Mouse (Mus musculus) forebrain, postnatal 0 days (tissue): ENCODE results near the gene Fhod1. TPM values are rescaled to one million over a fixed set of nuclear protein-coding genes. Genes with fewer than 3 reads are reported as not detected.
A peak's percentile ranks its signal among the peaks of the same experiment; 100 is the strongest.
"Not testable (repeated sequence)": the region's sequence is repeated elsewhere in the genome, so short reads cannot be mapped to it uniquely, and the experiment has no call there.

Source experiments
- ATAC-seq: fragments of 200-750 bp; cut with Nextera tagmentation; 2 replicates; pipeline ENCODE4 v1.8.0; 2017; ENCODE audit warnings: mild to moderate bottlenecking, moderate library complexity
- DNase-seq: peaks from one replicate; pipeline ENCODE4 v3.0.0-alpha.2; 2015
- H3K27ac ChIP-seq: fragments of 300-500 bp; sonication (generic); 2 replicates; pipeline ENCODE4 v1.5.1; 2014; ENCODE audit warnings: low read depth, mild to moderate bottlenecking, antibody characterized with exemption, low read length, moderate library complexity, mixed read lengths
- H3K27me3 ChIP-seq: fragments of 300-500 bp; sonication (generic); 2 replicates; pipeline ENCODE4 v1.6.1; 2014; ENCODE audit warnings: mild to moderate bottlenecking, low read length, mixed read lengths; ENCODE audit not compliant: insufficient read depth
- H3K36me3 ChIP-seq: fragments of 300-500 bp; sonication (generic); 2 replicates; pipeline ENCODE4 v1.6.1; 2014; ENCODE audit warnings: mild to moderate bottlenecking, moderate library complexity; ENCODE audit not compliant: insufficient read depth
- H3K4me1 ChIP-seq: fragments of 300-500 bp; sonication (generic); 2 replicates; pipeline ENCODE4 v1.6.1; 2014; ENCODE audit warnings: antibody characterized with exemption; ENCODE audit not compliant: insufficient read depth
- H3K4me2 ChIP-seq: fragments of 300-500 bp; sonication (generic); 2 replicates; pipeline ENCODE4 v1.6.1; 2014; ENCODE audit warnings: low read depth, mild to moderate bottlenecking, moderate library complexity
- H3K4me3 ChIP-seq: fragments of 300-500 bp; sonication (generic); 2 replicates; pipeline ENCODE4 v1.5.1; 2014; ENCODE audit warnings: low read depth, low read length, mixed read lengths
- H3K9ac ChIP-seq: fragments of 300-500 bp; sonication (generic); 2 replicates; pipeline ENCODE4 v1.6.1; 2014; ENCODE audit warnings: mild to moderate bottlenecking
- H3K9me3 ChIP-seq: fragments of 300-500 bp; sonication (generic); 2 replicates; pipeline ENCODE4 v1.6.1; 2016; ENCODE audit warnings: low read length
- CTCF ChIP-seq: sonication (generic); IDR thresholded peaks from 2 replicates; pipeline ENCODE4 v1.5.1; 2016; ENCODE audit warnings: antibody characterized with exemption, control low read depth, low read depth
- WGBS: fragments of 180-500 bp; shearing (Covaris S2); extraction: QIAGEN DNeasy Blood & Tissue Kit; methylation state at CpG from one replicate; pipeline ENCODE4 v1.1.7; 2014; 5-methylcytosine and 5-hydroxymethylcytosine counted together
- polyA plus RNA-seq: library from polyadenylated mRNA; unstranded; fragments of >200 nt; fragmentation: Nextera tagmentation; extraction: Ambion mirVana; gene quantifications from 2 replicates; pipeline ENCODE4 v1.2.1, GENCODE M21; 2015
- total RNA-seq: library from RNA; depleted of rRNA; stranded (reverse); fragments of >200 nt; gene quantifications from 2 replicates; pipeline ENCODE4 v1.2.3, GENCODE M21; 2014

The Fhod1 gene
- total and polyA plus RNA-seq, 2 experiments from 2014 or later = 0.30 to 1.4 TPM

- peaks cover 5% of the 10 kb centered on the region for H3K36me3 ChIP-seq
- H3K9ac ChIP-seq = no peak overlapping the region
- no peak overlapping the region for H3K4me3 ChIP-seq
- 72% methylated on average over 11 of the region's 11 CpGs for WGBS
- ATAC-seq = no peak
- no peaks in the 10 kb centered on the region for H3K27me3 ChIP-seq
- no peak for TF ChIP-seq CTCF
- H3K27ac ChIP-seq = no peak overlapping the region
- H3K9me3 ChIP-seq = no peaks in the 10 kb centered on the region
- H3K4me2 ChIP-seq = no peak overlapping the region
- no peak for DNase-seq
- peaks cover 19% of the 10 kb centered on the region for H3K4me1 ChIP-seq
These were observed 52.5 kb downstream of the Fhod1 start for GRCm38 (mm10) chr8:105295256-105295655.

DNA sequence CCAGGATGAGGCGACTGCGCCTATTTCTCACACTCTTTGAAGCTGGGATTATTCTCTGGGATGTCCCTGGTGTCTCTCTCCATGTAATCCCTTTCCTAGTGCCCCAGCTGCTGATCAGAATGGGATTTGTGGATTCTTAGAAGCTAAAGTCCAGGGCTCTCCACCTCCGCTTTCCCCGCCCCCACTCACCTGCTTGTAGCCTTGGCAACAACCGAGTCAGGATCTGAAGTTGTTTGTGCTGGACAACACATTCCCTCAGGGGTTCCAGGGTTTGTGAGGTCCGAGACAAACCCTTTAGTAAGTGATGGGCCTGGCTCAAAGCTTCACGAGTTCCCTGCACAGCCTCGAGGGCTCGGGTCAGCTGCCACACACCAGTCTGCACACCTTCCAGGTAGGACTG lies 53.0 kb downstream of the Fhod1 start:
- H3K4me3 ChIP-seq = no peak overlapping the region
- H3K9me3 ChIP-seq = no peaks in the 10 kb centered on the region
- WGBS = 61% methylated on average over 9 of the region's 9 CpGs
- DNase-seq (no peak), ATAC-seq (no peak)
- H3K27ac ChIP-seq = no peak overlapping the region
- peaks cover under 1% of the 10 kb centered on the region for H3K36me3 ChIP-seq
- H3K4me1 ChIP-seq = peaks cover 22% of the 10 kb centered on the region
- no peak overlapping the region for H3K4me2 ChIP-seq
- H3K9ac ChIP-seq = no peak overlapping the region
- no peaks in the 10 kb centered on the region for H3K27me3 ChIP-seq
- TF ChIP-seq CTCF = no peak

DNA sequence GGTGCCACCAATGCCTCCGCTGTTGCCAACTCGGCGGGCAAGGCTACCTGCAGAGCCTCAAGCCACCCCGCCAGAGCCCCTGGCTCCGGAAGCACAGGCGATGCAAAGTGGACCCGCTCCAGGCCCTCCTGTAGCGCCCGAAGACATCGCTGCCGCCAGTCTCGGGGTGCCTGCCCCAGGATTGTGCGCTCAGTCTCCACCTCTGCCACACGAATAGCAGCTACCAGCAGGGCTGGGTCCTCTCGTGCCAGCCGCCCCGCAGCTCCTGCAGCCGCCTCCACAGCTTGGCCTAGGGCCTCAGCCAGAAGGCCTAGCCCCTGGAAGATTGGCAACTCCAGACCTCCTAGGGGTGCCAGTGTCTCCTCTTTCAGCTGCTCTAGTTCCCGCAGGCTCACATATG lies 54.3 kb downstream of the Fhod1 start:
- DNase-seq (no peak), ATAC-seq (no peak)
- Histone ChIP-seq H3K27me3 (no peaks in the 10 kb centered on the region), H3K4me1 (peaks cover 16% of the 10 kb centered on the region), H3K36me3 (no peaks in the 10 kb centered on the region), H3K9me3 (no peaks in the 10 kb centered on the region), H3K9ac (no peak overlapping the region), H3K27ac (no peak overlapping the region), H3K4me2 (no peak overlapping the region), H3K4me3 (no peak overlapping the region)
- TF ChIP-seq CTCF = no peak
- 74% methylated on average over 19 of the region's 19 CpGs for WGBS

GRCm38 (mm10) chr8:105292471-105292870 lies 55.3 kb downstream of the Fhod1 start:
- Histone ChIP-seq H3K27me3 (no peaks in the 10 kb centered on the region), H3K27ac (no peak overlapping the region), H3K4me1 (peaks cover 17% of the 10 kb centered on the region), H3K36me3 (no peaks in the 10 kb centered on the region), H3K4me2 (no peak overlapping the region), H3K9me3 (no peaks in the 10 kb centered on the region), H3K4me3 (no peak overlapping the region), H3K9ac (no peak overlapping the region)
- WGBS = 87% methylated on average over 7 of the region's 7 CpGs
- no peak for DNase-seq
- ATAC-seq = no peak
- TF ChIP-seq CTCF = no peak

DNA sequence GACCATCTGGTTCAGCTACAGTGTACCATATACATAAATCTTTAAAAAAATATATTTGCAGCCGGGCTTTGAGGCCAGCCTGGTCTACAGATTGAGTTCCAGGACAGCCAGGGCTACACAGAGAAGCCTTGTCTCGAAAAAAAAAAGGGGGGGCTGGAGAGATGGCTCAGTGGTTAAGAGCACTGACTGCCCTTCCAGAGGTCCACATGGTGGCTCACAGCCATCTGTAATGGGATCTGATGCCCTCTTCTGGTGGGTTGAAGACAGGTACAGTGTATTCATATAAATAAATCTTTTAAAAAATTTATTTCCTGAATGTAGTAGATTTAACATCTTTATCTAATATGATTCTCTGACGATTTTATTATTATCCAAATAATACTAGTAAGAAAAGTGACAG lies 56.0 kb downstream of the Fhod1 start:
- ATAC-seq, H3K27me3 ChIP-seq, H3K9ac ChIP-seq, H3K4me2 ChIP-seq, H3K36me3 ChIP-seq, H3K9me3 ChIP-seq, H3K4me3 ChIP-seq, H3K27ac ChIP-seq, DNase-seq: not testable (repeated sequence)
- 70% methylated on average over 3 of the region's 3 CpGs for WGBS
- peaks cover 21% of the 10 kb centered on the region for H3K4me1 ChIP-seq

DNA sequence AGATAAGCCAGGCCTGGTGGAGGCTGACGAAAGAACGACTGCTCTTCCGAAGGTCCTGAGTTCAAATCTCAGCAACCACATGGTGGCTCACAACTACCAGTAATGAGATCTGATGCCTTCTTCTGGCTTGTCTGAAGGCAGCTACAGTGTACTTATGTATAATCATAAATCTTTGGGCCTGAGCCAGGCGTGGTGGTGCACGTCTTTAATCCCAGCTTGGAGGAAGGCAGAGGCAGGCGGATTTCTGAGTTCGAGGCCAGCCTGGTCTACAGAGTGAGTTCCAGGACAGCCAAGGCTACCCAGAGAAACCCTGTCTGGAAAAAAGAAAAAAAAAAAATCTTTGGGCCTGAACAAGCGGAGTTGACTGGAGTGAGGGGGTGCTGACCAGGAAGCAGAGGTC lies 56.4 kb downstream of the Fhod1 start:
- not testable (repeated sequence) for H3K27me3 ChIP-seq, H3K4me3 ChIP-seq, H3K9me3 ChIP-seq, H3K36me3 ChIP-seq, DNase-seq, H3K4me2 ChIP-seq, H3K27ac ChIP-seq, ATAC-seq, H3K9ac ChIP-seq
- peaks cover 26% of the 10 kb centered on the region for H3K4me1 ChIP-seq
- WGBS = 89% methylated on average over 8 of the region's 8 CpGs

GRCm38 (mm10) chr8:105290554-105291314 lies 57.0 kb downstream of the Fhod1 start:
- 7% methylated on average over 31 of the region's 31 CpGs for WGBS
- peak overlapping the region; percentile 62 for H3K4me3 ChIP-seq
- ATAC-seq = no peak
- peak; percentile 89 for TF ChIP-seq CTCF
- H3K4me1 ChIP-seq = peaks cover 29% of the 10 kb centered on the region
- no peaks in the 10 kb centered on the region for H3K9me3 ChIP-seq
- no peaks in the 10 kb centered on the region for H3K36me3 ChIP-seq
- DNase-seq = peak; percentile 82
- peak overlapping the region; percentile 69 for H3K4me2 ChIP-seq
- H3K27me3 ChIP-seq = no peaks in the 10 kb centered on the region
- H3K27ac ChIP-seq = no peak overlapping the region
- peak overlapping the region; percentile 83; the same call in 1 of the 2 replicates for H3K9ac ChIP-seq
